Comparison of ENCODE assay signal across 14 mouse cellular contexts in the genomic region with DNA sequence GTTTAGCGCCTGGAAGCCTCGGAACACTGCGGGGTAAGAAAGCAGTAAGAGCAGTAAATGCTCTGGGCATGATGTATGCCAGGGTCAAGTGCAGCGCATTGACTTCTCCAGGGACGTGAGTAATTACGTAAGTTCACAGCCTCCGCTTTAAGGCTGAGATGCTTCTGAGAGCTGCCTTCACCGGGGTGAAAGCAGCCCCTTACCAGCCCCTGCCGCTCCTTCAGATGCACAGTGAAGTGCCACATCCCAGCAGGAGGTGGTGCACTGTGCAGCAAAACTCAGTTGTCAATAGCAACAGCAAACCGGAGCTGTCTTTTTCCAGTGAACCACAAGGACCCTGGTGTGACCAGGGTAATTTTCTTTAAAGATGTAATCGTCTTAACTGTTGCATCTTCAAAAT.
A peak's percentile ranks its signal among the peaks of the same experiment; 100 is the strongest.
DNase-seq lines count a peak whose midpoint lies in the region; ATAC-seq and TF ChIP-seq lines count a peak whose summit lies in the region.
"Had no signal": no experiment of that assay in that cellular context is flagged by ENCODE, and none has a peak within 500 bp of the region (broad histone marks: within the 10 kb centered on the region; RNA-seq: fewer than 3 reads in every experiment).

No protein-coding gene starts in this region.

- H3K36me3 ChIP-seq in lung, embryonic 14.5 days (ENCODE audit: insufficient read depth), result no peaks in the 10 kb centered on the region
- no peaks in the 10 kb centered on the region for H3K36me3 ChIP-seq in forebrain, embryonic 12.5 days (replicated peaks)
- H3K36me3 ChIP-seq in midbrain, embryonic 14.5 days (ENCODE audit: control insufficient read depth, insufficient read depth, low read length), result peaks cover 11% of the 10 kb centered on the region
- H3K36me3 ChIP-seq: heart, embryonic 12.5 days; liver, embryonic 12.5 days; stomach, embryonic 15.5 days had no signal

- peaks cover 11% of the 10 kb centered on the region for H3K27me3 ChIP-seq in lung, embryonic 14.5 days (ENCODE audit: insufficient read depth, low read length)
- H3K27me3 ChIP-seq in forebrain, embryonic 12.5 days, result peaks cover 68% of the 10 kb centered on the region
- H3K27me3 ChIP-seq in midbrain, embryonic 14.5 days (ENCODE audit: control insufficient read depth, insufficient read depth, low read length), result peaks cover 9% of the 10 kb centered on the region

- 38% methylated on average over 11 of the region's 11 CpGs for WGBS in lung, embryonic 14.5 days
- WGBS in forebrain, embryonic 12.5 days, result 38% methylated on average over 11 of the region's 11 CpGs
- whole genome bisulfite sequencing in midbrain, embryonic 14.5 days, result 28% methylated on average over 11 of the region's 11 CpGs

- H3K4me1 ChIP-seq in lung, embryonic 14.5 days (ENCODE audit: insufficient read depth), result no peaks in the 10 kb centered on the region
- H3K4me1 ChIP-seq in forebrain, embryonic 12.5 days, result peaks cover 23% of the 10 kb centered on the region
- peaks cover 8% of the 10 kb centered on the region for H3K4me1 ChIP-seq in midbrain, embryonic 14.5 days (ENCODE audit: control insufficient read depth, insufficient read depth, low read length)
- H3K4me1 ChIP-seq: heart, embryonic 12.5 days; liver, embryonic 12.5 days; stomach, embryonic 15.5 days had no signal

- no peak overlapping the region for H3K9ac ChIP-seq in lung, embryonic 14.5 days
- H3K9ac ChIP-seq in forebrain, embryonic 12.5 days, result no peak overlapping the region
- H3K9ac ChIP-seq in midbrain, embryonic 14.5 days (replicated peaks; ENCODE audit: low read length), result no peak overlapping the region
- H3K9ac ChIP-seq: heart, embryonic 12.5 days; liver, embryonic 12.5 days; stomach, embryonic 15.5 days had no signal

- ATAC-seq in lung, embryonic 14.5 days (ENCODE audit: insufficient read depth), result no peak
- ATAC-seq in forebrain, embryonic 12.5 days (ENCODE audit: low FRiP score), result peak; percentile 68
- no peak for ATAC-seq in midbrain, embryonic 14.5 days (ENCODE audit: low FRiP score, low TSS enrichment)
- ATAC-seq: liver, embryonic 12.5 days had no signal

- 0 out of 2 replicates have a peak, but pooled peaks have one; percentile 16 for TF ChIP-seq CTCF in lung, embryonic 14.5 days (IDR thresholded peaks at IDR 0.05; ENCODE audit: low read depth)

- no peak overlapping the region for H3K27ac ChIP-seq in lung, embryonic 14.5 days (ENCODE audit: low read depth)
- no peak overlapping the region for H3K27ac ChIP-seq in forebrain, embryonic 12.5 days
- no peak overlapping the region for H3K27ac ChIP-seq in midbrain, embryonic 14.5 days (replicated peaks; ENCODE audit: low read depth, low read length)
- H3K27ac ChIP-seq: liver, embryonic 12.5 days; stomach, embryonic 15.5 days had no signal

- no peak overlapping the region for H3K4me2 ChIP-seq in lung, embryonic 14.5 days
- H3K4me2 ChIP-seq in forebrain, embryonic 12.5 days, result no peak overlapping the region
- H3K4me2 ChIP-seq in midbrain, embryonic 14.5 days (ENCODE audit: low read length), result no peak overlapping the region
- H3K4me2 ChIP-seq: heart, embryonic 12.5 days; liver, embryonic 12.5 days; stomach, embryonic 15.5 days had no signal

- H3K4me3 ChIP-seq in lung, embryonic 14.5 days (ENCODE audit: low read depth, low read length), result no peak overlapping the region
- H3K4me3 ChIP-seq in forebrain, embryonic 12.5 days (replicated peaks), result no peak overlapping the region
- H3K4me3 ChIP-seq in midbrain, embryonic 14.5 days (replicated peaks; ENCODE audit: low read depth, low read length), result no peak overlapping the region
- H3K4me3 ChIP-seq: heart, embryonic 12.5 days; liver, embryonic 12.5 days; stomach, embryonic 15.5 days had no signal

- no peak for DNase-seq in lung, embryonic 14.5 days
- DNase-seq in lung, postnatal 36 days, result no peak
- peak; percentile 67 for DNase-seq in midbrain, embryonic 14.5 days
- DNase-seq in Muller cell, postnatal 12 days (ENCODE audit: inconsistent ontology term), result no peak
- no peak for DNase-seq in spleen, postnatal 4 days (ENCODE audit: low spot score in 2 of 2)
- DNase-seq in urinary bladder, postnatal 25 days (ENCODE audit: low spot score), result no peak
- DNase-seq: cerebellum, postnatal 14 days; kidney, postnatal 25 days; right cerebral cortex, postnatal 14 days; thymus, postnatal 4 days had no signal

- H3K9me3 ChIP-seq in lung, embryonic 14.5 days (ENCODE audit: low read depth, low read length), result no peaks in the 10 kb centered on the region
- no peaks in the 10 kb centered on the region for H3K9me3 ChIP-seq in forebrain, embryonic 12.5 days
- H3K9me3 ChIP-seq in midbrain, embryonic 14.5 days (ENCODE audit: control insufficient read depth, low read length), result no peaks in the 10 kb centered on the region
- H3K9me3 ChIP-seq: heart, embryonic 12.5 days; liver, embryonic 12.5 days; stomach, embryonic 15.5 days had no signal
